Mouse (Mus musculus) bone marrow macrophage, adult 2 months (primary cell): ENCODE results near the gene Gm20388. TPM values are rescaled to one million over a fixed set of nuclear protein-coding genes. Genes with fewer than 3 reads are reported as not detected.
A peak's percentile ranks its signal among the peaks of the same experiment; 100 is the strongest.

Source experiments
- H3K27ac ChIP-seq: 2 replicates; pipeline ENCODE4 v1.5.1; 2012; ENCODE audit warnings: low read depth, low read length; ENCODE audit not compliant: insufficient read depth
- H3K4me1 ChIP-seq: 2 replicates; pipeline ENCODE4 v1.6.1; 2012; ENCODE audit warnings: low read length; ENCODE audit not compliant: control insufficient read depth, insufficient read depth
- H3K4me3 ChIP-seq: 2 replicates; pipeline ENCODE4 v1.5.1; 2012; ENCODE audit warnings: mild to moderate bottlenecking, low read length, moderate library complexity; ENCODE audit not compliant: insufficient read depth
- CTCF ChIP-seq: IDR thresholded peaks from 2 replicates; pipeline ENCODE4 v1.5.1; 2012; ENCODE audit warnings: low read depth, mild to moderate bottlenecking, low read length, moderate library complexity
- POLR2A ChIP-seq: IDR thresholded peaks from 2 replicates; pipeline ENCODE4 v1.6.1; 2012; ENCODE audit warnings: mild to moderate bottlenecking, low read depth, low read length, borderline replicate concordance
- polyA plus RNA-seq: library from polyadenylated mRNA; stranded (reverse); fragments of >200 nt; gene quantifications from 2 replicates; pipeline ENCODE4 v1.2.4, GENCODE M21; 2012; ENCODE audit not compliant: missing spikeins, insufficient read depth, insufficient read length

The Gm20388 gene
- polyA plus RNA-seq, 1 experiment: 32.7 TPM

- Histone ChIP-seq H3K4me1 (no peaks in the 10 kb centered on the region), H3K4me3 (no peak overlapping the region), H3K27ac (no peak overlapping the region)
- no peak for TF ChIP-seq POLR2A
- no peak for TF ChIP-seq CTCF
Observed at GRCm38 (mm10) chr8:124391191-124391590, 4480.6 kb downstream of the Gm20388 start.

GRCm38 (mm10) chr8:124392271-124393012 is 4481.8 kb downstream of the Gm20388 start:
- H3K4me3 ChIP-seq: no peak overlapping the region
- no peak overlapping the region for H3K27ac ChIP-seq
- H3K4me1 ChIP-seq: no peaks in the 10 kb centered on the region
- no peak for TF ChIP-seq CTCF
- TF ChIP-seq POLR2A: no peak

- TF ChIP-seq POLR2A (no peak), CTCF (no peak)
- no peak overlapping the region for H3K27ac ChIP-seq
- H3K4me3 ChIP-seq: no peak overlapping the region
- H3K4me1 ChIP-seq: no peaks in the 10 kb centered on the region
Observed at GRCm38 (mm10) chr8:124393013-124393412, 4482.4 kb downstream of the Gm20388 start.

- Histone ChIP-seq H3K4me1 (no peaks in the 10 kb centered on the region), H3K27ac (no peak overlapping the region), H3K4me3 (no peak overlapping the region)
- no peak for TF ChIP-seq POLR2A
- TF ChIP-seq CTCF: peak; percentile 25; the same call in 1 of the 2 replicates
Observed at GRCm38 (mm10) chr8:124393927-124394326, 4483.3 kb downstream of the Gm20388 start.

- no peak overlapping the region for H3K4me3 ChIP-seq
- no peak for TF ChIP-seq POLR2A
- no peak for TF ChIP-seq CTCF
- H3K4me1 ChIP-seq: 0 out of 2 replicates have a peak, but pooled peaks cover 2% of the 10 kb centered on the region
- H3K27ac ChIP-seq: no peak overlapping the region
Observed at GRCm38 (mm10) chr8:124394951-124395350, 4484.3 kb downstream of the Gm20388 start.

Other genes starting within 250 kb of the Gm20388 start
- not detected in 2 replicates for gene Wfdc1, start 244.5 kb upstream of the Gm20388 start, polyA plus RNA-seq
- not detected in 2 replicates for gene Atp2c2, start 210.8 kb upstream of the Gm20388 start, polyA plus RNA-seq
- 5.4 and 6.5 TPM in 2 replicates for gene Tldc1, start 132.4 kb upstream of the Gm20388 start, polyA plus RNA-seq
- 472 and 492 TPM in 2 replicates for gene Cotl1, start 70.3 kb upstream of the Gm20388 start, polyA plus RNA-seq
- gene Klhl36, start 48.6 kb upstream of the Gm20388 start, polyA plus RNA-seq: 7.6 and 8.3 TPM in 2 replicates
- gene Usp10, start 481 bp upstream of the Gm20388 start, polyA plus RNA-seq: 17.3 and 19.2 TPM in 2 replicates
- gene Crispld2, start 81.6 kb downstream of the Gm20388 start, polyA plus RNA-seq: not detected in 2 replicates
- 33.5 and 36.9 TPM in 2 replicates for gene Zdhhc7, start 190.6 kb downstream of the Gm20388 start, polyA plus RNA-seq
- 40.4 and 43.2 TPM in 2 replicates for gene 6430548M08Rik, start 203.3 kb downstream of the Gm20388 start, polyA plus RNA-seq